Mouse (Mus musculus): Measurements from ENCODE around the gene Rnf123.

DNA sequence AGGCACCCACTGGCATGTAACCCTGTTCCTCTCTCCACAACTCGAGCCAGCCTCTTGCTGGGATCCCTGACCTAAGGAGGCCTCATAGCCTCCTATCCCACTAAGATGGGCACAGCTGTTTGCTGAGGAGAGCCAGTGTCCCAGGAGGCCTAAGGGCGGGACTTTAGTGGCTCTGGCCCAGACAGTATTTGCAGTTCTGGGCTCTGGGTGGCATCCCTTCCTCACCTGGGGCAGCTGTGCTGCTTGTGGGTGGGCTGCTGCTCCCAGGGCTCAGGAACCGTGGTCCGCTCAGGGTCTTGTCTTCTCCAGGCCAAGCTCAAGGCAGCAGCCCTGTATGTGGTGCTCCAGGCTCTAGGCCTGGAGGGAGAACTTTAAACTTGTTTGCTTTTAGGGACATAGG is 36.6 kb downstream of the Rnf123 start:
- TF ChIP-seq POLR2A (IDR thresholded peaks at IDR 0.05; ENCODE audit: insufficient read length, low read depth) (no peak), POLR2AphosphoS2 (IDR thresholded peaks at IDR 0.05; ENCODE audit: insufficient read length, low read depth) (no peak), MYOG (IDR thresholded peaks at IDR 0.05; ENCODE audit: control insufficient read depth in 1 of 3, insufficient read depth in 1 of 3, insufficient read length in 2 of 3, low read depth in 2 of 3) (no peak), MYOD1 (IDR thresholded peaks at IDR 0.05; ENCODE audit: control insufficient read depth in 1 of 3, insufficient read length in 2 of 3, low read depth in 2 of 3) (no peak), MAX (IDR thresholded peaks at IDR 0.05; ENCODE audit: low read depth) (no peak), CEBPB (IDR thresholded peaks at IDR 0.05; ENCODE audit: insufficient read depth, poor library complexity, severe bottlenecking) (no peak), USF1 (IDR thresholded peaks at IDR 0.05; ENCODE audit: low read depth) (no peak), TCF3 (IDR thresholded peaks at IDR 0.05; ENCODE audit: insufficient read length, low read depth) (no peak), REST (IDR thresholded peaks at IDR 0.05; ENCODE audit: insufficient read depth, insufficient read length) (no peak), SRF (IDR thresholded peaks at IDR 0.05; ENCODE audit: control insufficient read depth, insufficient read length, low read depth) (no peak), TCF12 (IDR thresholded peaks at IDR 0.05; ENCODE audit: insufficient read depth, poor library complexity, severe bottlenecking) (no peak), E2F4 (IDR thresholded peaks at IDR 0.05; ENCODE audit: insufficient read depth) (no peak)

Data from myocyte (in vitro differentiated cells).